Mouse (Mus musculus): ENCODE results near the gene Kcng4.

Gene Kcng4

GRCm38 (mm10) chr8:119616358-119616757 lies 19.1 kb downstream of the Kcng4 start:
- no peak for DNase-seq (ENCODE audit: low read depth, low spot score)

DNA sequence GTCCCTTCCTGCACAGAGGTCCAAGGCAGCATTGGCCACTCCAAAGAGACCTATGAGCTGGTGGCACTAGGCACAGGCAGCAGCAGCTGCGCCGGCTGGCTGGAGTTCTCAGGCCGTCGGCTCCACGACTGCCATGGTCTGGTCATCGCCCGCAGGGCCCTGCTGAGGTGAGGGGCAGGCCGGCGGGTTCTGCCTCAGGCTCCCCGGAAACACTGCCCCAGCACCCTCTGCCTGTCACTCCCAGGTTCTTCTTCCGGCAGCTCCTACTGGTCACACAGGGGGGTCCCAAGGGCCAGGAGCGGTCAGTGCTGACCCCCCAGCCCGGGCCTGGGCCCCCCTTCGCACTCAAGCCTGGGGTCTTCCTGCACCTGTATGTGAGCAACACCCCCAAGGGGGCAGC lies 20.4 kb downstream of the Kcng4 start:
- DNase-seq (ENCODE audit: low read depth, low spot score) = no peak

DNA sequence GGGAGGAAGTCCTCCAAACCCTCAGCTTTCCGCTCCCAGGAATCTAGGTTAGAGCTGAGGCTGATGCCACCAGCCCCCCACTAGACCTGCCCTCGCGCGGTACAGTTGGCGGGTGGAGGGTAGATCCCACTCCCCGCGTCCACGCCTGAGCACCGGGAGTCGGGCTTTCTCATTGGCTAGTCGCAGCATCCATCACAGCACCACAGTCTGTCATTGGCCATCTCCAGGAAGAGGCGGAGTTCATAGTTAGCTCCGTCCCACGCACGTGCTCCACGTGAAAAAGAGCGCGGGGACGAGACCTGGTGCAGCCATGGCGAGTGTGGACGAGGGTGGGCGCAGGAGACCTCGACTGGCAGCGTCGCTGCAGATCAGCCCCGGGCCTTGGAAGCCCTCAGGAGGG lies 23.0 kb downstream of the Kcng4 start, which contains the start of gene Adad2:
TSS of gene Adad2 (plus strand) at position 277 of the 400 bp plus-strand sequence.
- DNase-seq (ENCODE audit: low read depth, low spot score) = no peak

DNA sequence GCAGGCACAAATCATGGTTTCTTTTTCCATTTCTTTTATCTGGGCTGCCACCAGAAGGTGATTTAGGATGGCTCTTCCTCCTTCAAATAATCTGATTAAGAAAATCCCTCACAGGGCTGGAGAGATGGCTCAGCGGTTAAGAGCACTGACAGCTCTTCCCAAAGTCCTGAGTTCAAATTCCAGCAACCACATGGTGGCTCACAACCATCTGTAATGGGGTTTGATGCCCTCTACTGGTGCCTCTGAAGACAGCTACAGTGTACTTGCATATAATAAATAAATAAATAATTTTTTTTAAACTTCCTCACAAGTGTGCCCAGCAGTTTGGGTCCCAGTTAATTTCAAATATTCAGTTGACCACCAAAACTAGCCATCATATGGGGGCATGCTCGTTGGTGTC lies 29.3 kb downstream of the Kcng4 start:
- no peak for DNase-seq (ENCODE audit: low read depth, low spot score)

DNA sequence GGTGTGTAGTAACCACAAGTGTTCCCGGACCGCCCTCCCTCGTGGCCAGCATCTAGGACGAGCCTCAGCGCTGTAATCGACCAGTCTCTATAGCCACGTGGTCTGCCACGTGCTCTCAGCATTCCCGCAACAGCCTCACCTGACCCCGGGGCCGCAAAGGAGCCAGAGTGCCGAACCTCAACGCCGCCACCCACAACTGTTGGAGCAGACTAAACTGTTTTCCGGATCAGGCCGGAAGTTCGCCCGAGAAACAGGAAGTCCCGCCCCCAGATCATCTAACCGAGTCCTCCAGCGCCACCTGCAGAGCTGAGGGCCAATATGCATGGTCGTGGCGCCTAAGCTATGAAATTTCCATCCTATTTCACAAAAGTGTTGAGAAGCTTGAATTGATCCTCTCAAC lies 30.5 kb downstream of the Kcng4 start, which contains the start of gene Taf1c:
TSS of gene Taf1c (minus strand) at position 227 of the 400 bp plus-strand sequence.
- peak; percentile 91 for DNase-seq (ENCODE audit: low read depth, low spot score)

DNA sequence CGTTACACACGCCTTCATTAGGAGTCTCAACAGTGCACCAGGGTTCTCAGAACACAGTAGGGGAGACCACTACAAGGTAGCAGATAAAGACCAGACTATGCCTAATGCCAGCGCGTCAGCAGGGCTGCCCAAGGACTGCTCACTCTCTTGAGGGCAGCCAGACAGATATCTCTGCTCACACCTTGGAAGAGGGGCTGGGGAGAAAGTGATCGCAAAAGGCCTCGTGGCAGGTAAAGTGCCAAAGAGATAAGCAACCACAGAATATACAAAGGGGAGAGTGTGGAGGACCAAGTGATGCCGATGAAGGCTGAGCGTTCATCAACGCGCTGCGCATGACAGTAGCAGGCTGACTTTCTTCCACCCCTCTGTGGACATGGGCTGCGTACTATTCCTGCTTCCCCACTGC lies 31.1 kb downstream of the Kcng4 start:
- DNase-seq (ENCODE audit: low read depth, low spot score) = no peak

DNA sequence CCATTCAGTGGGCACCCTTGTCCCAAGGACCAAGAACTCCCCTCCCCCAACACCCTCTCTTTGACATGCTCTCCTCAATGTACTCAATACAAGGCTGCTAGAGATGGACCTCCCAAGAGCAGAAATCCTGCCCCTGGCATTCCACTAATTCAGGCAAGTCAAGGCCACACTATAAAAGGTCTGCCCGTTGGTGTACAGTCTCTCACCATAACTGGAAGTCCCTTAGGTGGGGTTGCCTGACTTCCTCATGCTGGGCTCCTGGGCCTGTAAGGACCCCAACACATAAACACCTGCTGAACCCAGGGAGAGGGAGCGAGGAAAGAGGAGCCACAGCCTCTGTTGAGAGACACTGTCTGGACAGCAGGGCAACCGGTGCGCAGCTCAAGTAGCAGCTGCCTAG lies 31.7 kb downstream of the Kcng4 start:
- DNase-seq (ENCODE audit: low read depth, low spot score) = no peak

DNA sequence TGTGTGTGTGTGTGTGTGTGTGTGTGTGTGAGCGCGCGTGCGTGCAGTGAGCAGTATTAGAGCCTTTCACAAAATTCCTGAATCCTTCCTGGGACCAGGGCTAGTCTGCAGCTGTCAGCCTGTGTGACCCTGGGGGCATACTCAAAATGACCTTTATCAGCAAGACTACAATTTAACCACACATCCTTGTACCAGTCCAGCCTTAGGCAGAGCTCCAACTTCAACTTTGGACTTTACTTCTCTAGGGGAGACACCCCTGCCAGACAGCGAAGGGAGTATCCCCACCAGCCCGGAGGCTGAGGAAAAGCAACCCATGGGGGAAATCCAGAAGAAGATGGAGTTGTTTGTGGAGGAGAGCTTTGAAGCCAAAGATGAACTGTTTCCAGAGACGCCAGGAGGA lies 44.0 kb downstream of the Kcng4 start:
- DNase-seq (ENCODE audit: low read depth, low spot score) = no peak

DNA sequence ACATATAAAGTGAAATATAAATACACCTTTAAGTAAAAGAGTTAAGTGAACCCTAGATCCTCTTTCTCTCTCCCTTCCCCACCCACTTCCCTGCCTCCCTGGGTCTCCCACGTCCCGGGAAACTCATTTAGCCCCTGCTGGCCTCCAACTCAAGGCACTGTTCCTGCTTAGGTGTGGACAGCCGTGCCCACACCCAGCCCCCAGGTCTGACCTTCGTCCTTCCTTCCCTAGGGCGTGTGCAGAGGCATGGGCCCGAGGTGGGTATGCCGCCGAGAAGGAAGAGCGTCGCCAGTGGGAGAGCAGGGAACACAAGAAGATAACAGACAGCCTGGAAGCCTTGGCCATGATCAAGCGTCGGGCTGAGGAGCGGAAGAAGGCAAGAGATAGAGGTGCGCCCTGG lies 45.1 kb downstream of the Kcng4 start:
- no peak for DNase-seq (ENCODE audit: low read depth, low spot score)

DNA sequence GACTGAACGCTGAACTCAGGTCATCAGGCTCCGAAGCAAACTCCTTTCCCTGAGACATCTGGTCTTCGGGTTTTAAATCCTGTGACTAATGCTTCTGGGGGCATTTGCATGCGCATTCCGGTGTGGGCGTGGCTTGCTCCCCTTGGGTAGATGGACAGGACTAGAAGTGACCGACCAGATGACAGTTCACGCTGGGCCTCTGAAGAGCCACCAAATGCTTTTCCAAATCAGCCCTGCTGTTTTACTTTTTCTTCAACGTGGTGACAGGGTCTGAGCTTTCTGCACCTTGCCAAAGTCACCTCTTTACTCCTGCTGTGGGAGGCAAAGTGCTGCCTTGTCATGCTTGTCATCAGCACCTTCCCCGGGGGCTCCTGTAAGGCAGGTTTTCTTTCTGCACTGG lies 46.6 kb downstream of the Kcng4 start:
- no peak for DNase-seq (ENCODE audit: low read depth, low spot score)

GRCm38 (mm10) chr8:119588321-119588720 lies 47.2 kb downstream of the Kcng4 start:
- DNase-seq (ENCODE audit: low read depth, low spot score) = no peak

- no peak for DNase-seq (ENCODE audit: low read depth, low spot score)
These were observed 49.6 kb downstream of the Kcng4 start for GRCm38 (mm10) chr8:119585901-119586300.

- no peak for DNase-seq (ENCODE audit: low read depth, low spot score)
These were observed 54.9 kb downstream of the Kcng4 start for GRCm38 (mm10) chr8:119580441-119581161.

DNA sequence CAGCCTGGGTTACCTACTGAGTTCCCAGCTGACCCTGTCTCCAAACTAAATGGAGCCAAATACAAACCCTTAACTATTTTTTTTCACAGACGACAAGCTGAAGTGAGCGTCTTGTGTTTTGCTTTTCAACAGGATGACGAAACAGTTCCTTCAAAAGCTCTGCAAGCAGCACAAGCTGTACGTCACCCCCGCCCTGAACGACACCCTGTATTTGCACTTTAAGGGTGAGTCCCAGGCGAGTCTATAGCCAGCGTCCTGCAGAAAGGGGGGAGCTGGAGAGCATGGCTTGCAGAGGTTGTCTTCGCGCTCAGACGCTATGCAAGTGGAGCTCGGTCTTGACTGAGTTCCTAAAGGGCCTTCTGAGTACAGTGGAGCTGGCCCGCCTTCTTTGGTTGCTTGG lies 56.4 kb downstream of the Kcng4 start:
- DNase-seq (ENCODE audit: low read depth, low spot score) = no peak

DNA sequence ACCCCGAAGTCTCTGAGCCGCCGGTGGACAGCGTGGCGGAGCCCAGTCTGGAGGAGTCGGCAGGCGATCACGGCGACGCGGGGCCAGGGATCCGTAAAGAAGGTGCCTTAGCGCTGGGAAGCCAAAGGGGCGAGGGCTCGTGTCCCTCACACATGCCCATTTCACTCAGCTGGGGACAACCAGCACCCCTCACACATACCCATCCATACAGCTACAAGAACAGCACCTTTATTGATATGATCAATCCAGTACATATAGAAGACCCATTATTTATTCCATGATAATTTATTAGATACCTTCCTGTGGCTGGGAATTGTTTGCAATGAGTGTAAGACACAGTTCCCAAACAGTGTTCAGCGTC lies 60.1 kb downstream of the Kcng4 start:
- DNase-seq (ENCODE audit: low read depth, low spot score) = no peak

DNA sequence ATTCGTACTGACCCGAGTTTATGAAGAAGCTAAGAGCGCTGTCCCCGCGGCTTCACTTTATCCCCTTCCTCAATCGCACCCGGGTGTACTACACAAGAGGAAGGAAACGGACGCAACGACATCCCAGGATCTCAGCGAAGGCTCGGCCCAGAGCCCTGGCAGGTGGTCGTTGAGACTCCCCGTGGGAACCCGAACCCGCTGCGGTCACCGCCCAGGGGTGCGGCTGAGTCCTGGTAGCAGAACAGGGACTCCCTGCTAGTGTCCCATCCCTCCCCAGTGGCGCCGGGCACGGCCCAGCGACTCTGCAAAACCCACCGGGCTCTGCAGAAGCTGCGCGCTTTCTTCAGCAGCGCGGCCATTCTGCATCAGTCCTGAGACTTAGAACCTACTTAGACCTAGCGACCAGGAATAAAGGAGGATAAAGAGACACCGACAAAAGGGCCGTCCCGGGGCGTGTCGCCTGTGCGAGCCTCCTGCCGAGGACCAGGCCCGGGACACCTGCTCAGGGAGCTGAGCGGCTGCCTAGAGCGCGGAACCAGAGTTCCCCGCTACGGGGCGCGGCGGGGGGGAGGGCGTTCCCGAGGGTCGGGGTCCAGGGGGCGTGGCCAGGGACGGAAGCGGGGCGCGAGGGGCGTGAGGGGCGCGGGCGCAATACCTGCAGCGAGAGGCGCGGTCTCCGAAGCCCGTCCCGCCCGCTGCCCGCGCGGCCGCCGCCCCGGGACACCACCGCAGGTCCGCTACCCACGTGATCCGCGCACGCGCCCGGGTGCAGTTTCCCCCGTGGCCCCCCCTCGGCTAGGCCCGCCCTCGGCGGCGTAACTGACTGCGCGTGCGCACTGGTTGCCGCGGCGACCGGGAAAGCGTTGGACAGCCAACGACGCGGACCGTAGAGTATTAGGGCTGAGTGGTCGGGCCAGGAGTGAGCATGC lies 60.8 kb downstream of the Kcng4 start, which contains the start of the genes Hsdl1 and Dnaaf1:
TSS of gene Hsdl1 (minus strand) at position 747 of the 929 bp plus-strand sequence.
TSS of gene Dnaaf1 (plus strand) at position 799 of the 929 bp plus-strand sequence.
- DNase-seq (ENCODE audit: low read depth, low spot score) = peak; percentile 88
